Mouse (Mus musculus) liver, adult 2 months (tissue): ENCODE measurements around the gene Mbnl1.

Experiments
- CTCF ChIP-seq: fragments of 200-500 bp; IDR thresholded peaks from 2 replicates; pipeline ENCODE4 v1.5.1; 2011; ENCODE audit warnings: low read depth, low read length, control low read depth
- POLR2A ChIP-seq: fragments of 200-500 bp; IDR thresholded peaks from 2 replicates; pipeline ENCODE4 v1.6.1; 2011; ENCODE audit warnings: low read length, control low read depth; ENCODE audit not compliant: insufficient read depth; ENCODE audit errors: extremely low read depth

DNA sequence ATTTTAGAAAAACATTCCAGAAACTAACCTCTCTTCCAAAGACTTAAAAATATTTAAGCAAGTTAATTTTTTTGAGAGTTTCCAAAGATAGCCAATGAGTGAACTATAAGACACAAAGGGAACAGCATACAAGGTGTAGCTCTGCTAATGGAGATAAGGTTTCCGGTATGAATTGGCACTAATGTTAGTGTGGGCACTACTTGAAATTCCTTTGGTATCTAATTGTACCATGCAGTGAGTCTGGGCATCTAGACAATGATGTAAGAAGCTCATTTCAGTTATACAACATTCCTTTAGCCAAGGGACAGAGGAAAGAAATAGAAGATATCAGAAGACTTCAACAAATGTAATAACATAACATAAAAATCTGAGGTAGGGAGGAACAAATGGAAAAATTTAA is 175.7 kb downstream of the Mbnl1 start:
- no peak for TF ChIP-seq POLR2A
- no peak for TF ChIP-seq CTCF
